Mouse (Mus musculus): ENCODE data around the gene Herc6. TPM values are rescaled to one million over a fixed set of nuclear protein-coding genes. Genes with fewer than 3 reads are reported as not detected.
"Not testable (repeated sequence)": the region's sequence is repeated elsewhere in the genome, so short reads cannot be mapped to it uniquely, and the experiment has no call there.

Herc6 gene
- polyA plus RNA-seq, 1 experiment: 1.4 TPM

GRCm38 (mm10) chr6:57541737-57542335, 39.0 kb upstream of the Herc6 start:
- no peaks in the 10 kb centered on the region for H3K79me2 ChIP-seq (ENCODE audit: control insufficient read depth, insufficient read depth)
- no peaks in the 10 kb centered on the region for H3K27me3 ChIP-seq (ENCODE audit: control insufficient read depth, insufficient read depth, insufficient read length)
- no peak overlapping the region for H3ac ChIP-seq (ENCODE audit: control insufficient read depth, insufficient read length, low read depth)
- TF ChIP-seq USF1 (IDR thresholded peaks at IDR 0.05; ENCODE audit: low read depth): no peak
- no peak for TF ChIP-seq MAX (IDR thresholded peaks at IDR 0.05)
- no peak for TF ChIP-seq MYOG (IDR thresholded peaks at IDR 0.05; ENCODE audit: control insufficient read depth, extremely low read depth, insufficient read length)
- no peak for TF ChIP-seq FOSL1 (IDR thresholded peaks at IDR 0.05; ENCODE audit: insufficient read depth, low read length, poor library complexity, severe bottlenecking)
- TF ChIP-seq CTCF (IDR thresholded peaks at IDR 0.05; ENCODE audit: control insufficient read depth, insufficient read depth, insufficient read length): no peak
- H3K79me3 ChIP-seq (ENCODE audit: low read depth): no peaks in the 10 kb centered on the region
- H3K36me3 ChIP-seq (ENCODE audit: control insufficient read depth, insufficient read depth): no peaks in the 10 kb centered on the region
- H3K4me3 ChIP-seq (ENCODE audit: insufficient read depth, poor library complexity, severe bottlenecking): no peak overlapping the region

- not testable (repeated sequence) for H3K36me3 ChIP-seq (ENCODE audit: control insufficient read depth, insufficient read depth); H3K79me3 ChIP-seq (ENCODE audit: low read depth); H3K27me3 ChIP-seq (ENCODE audit: control insufficient read depth, insufficient read depth, insufficient read length); H3ac ChIP-seq (ENCODE audit: control insufficient read depth, insufficient read length, low read depth); H3K4me3 ChIP-seq (ENCODE audit: insufficient read depth, poor library complexity, severe bottlenecking); H3K79me2 ChIP-seq (ENCODE audit: control insufficient read depth, insufficient read depth)
Observed at GRCm38 (mm10) chr6:57543591-57543990, 37.2 kb upstream of the Herc6 start.

- Histone ChIP-seq H3K79me2 (ENCODE audit: control insufficient read depth, insufficient read depth) (no peaks in the 10 kb centered on the region), H3K79me3 (ENCODE audit: low read depth) (no peaks in the 10 kb centered on the region), H3K36me3 (ENCODE audit: control insufficient read depth, insufficient read depth) (no peaks in the 10 kb centered on the region)
Observed at GRCm38 (mm10) chr6:57544866-57545265, 35.9 kb upstream of the Herc6 start.

GRCm38 (mm10) chr6:57551211-57551796, 29.5 kb upstream of the Herc6 start:
- H3K79me3 ChIP-seq (ENCODE audit: low read depth): no peaks in the 10 kb centered on the region
- H3K4me3 ChIP-seq (ENCODE audit: insufficient read depth, poor library complexity, severe bottlenecking): no peak overlapping the region
- no peak overlapping the region for H3ac ChIP-seq (ENCODE audit: control insufficient read depth, insufficient read length, low read depth)
- TF ChIP-seq CTCF (IDR thresholded peaks at IDR 0.05; ENCODE audit: control insufficient read depth, insufficient read depth, insufficient read length) (no peak), MYOG (IDR thresholded peaks at IDR 0.05; ENCODE audit: control insufficient read depth, extremely low read depth, insufficient read length) (no peak), MAX (IDR thresholded peaks at IDR 0.05) (no peak), FOSL1 (IDR thresholded peaks at IDR 0.05; ENCODE audit: insufficient read depth, low read length, poor library complexity, severe bottlenecking) (no peak), MYOD1 (IDR thresholded peaks at IDR 0.05; ENCODE audit: control insufficient read depth, insufficient read length, low read depth) (no peak), USF1 (IDR thresholded peaks at IDR 0.05; ENCODE audit: low read depth) (no peak), CEBPB (IDR thresholded peaks at IDR 0.05; ENCODE audit: low read depth) (no peak)
- H3K27me3 ChIP-seq (ENCODE audit: control insufficient read depth, insufficient read depth, insufficient read length): no peaks in the 10 kb centered on the region
- H3K36me3 ChIP-seq (ENCODE audit: control insufficient read depth, insufficient read depth): no peaks in the 10 kb centered on the region
- no peaks in the 10 kb centered on the region for H3K79me2 ChIP-seq (ENCODE audit: control insufficient read depth, insufficient read depth)

More at GRCm38 (mm10) chr6:57544866-57545265, 35.9 kb upstream of the Herc6 start:
- Histone ChIP-seq H3K27me3 (ENCODE audit: control insufficient read depth, insufficient read depth, insufficient read length) (no peaks in the 10 kb centered on the region), H3K4me3 (ENCODE audit: insufficient read depth, poor library complexity, severe bottlenecking) (no peak overlapping the region), H3ac (ENCODE audit: control insufficient read depth, insufficient read length, low read depth) (no peak overlapping the region)
- TF ChIP-seq USF1 (IDR thresholded peaks at IDR 0.05; ENCODE audit: low read depth): no peak
- TF ChIP-seq MAX (IDR thresholded peaks at IDR 0.05): no peak
- no peak for TF ChIP-seq CTCF (IDR thresholded peaks at IDR 0.05; ENCODE audit: control insufficient read depth, insufficient read depth, insufficient read length)
- TF ChIP-seq CEBPB (IDR thresholded peaks at IDR 0.05; ENCODE audit: low read depth): no peak
- TF ChIP-seq MYOG (IDR thresholded peaks at IDR 0.05; ENCODE audit: control insufficient read depth, extremely low read depth, insufficient read length): no peak
- TF ChIP-seq MYOD1 (IDR thresholded peaks at IDR 0.05; ENCODE audit: control insufficient read depth, insufficient read length, low read depth): no peak
- TF ChIP-seq FOSL1 (IDR thresholded peaks at IDR 0.05; ENCODE audit: insufficient read depth, low read length, poor library complexity, severe bottlenecking): no peak

GRCm38 (mm10) chr6:57557796-57558317, 22.9 kb upstream of the Herc6 start:
- Histone ChIP-seq H3K79me2 (ENCODE audit: control insufficient read depth, insufficient read depth) (no peaks in the 10 kb centered on the region), H3ac (ENCODE audit: control insufficient read depth, insufficient read length, low read depth) (no peak overlapping the region), H3K36me3 (ENCODE audit: control insufficient read depth, insufficient read depth) (no peaks in the 10 kb centered on the region), H3K27me3 (ENCODE audit: control insufficient read depth, insufficient read depth, insufficient read length) (no peaks in the 10 kb centered on the region), H3K4me3 (ENCODE audit: insufficient read depth, poor library complexity, severe bottlenecking) (no peak overlapping the region), H3K79me3 (ENCODE audit: low read depth) (no peaks in the 10 kb centered on the region)
- TF ChIP-seq CEBPB (IDR thresholded peaks at IDR 0.05; ENCODE audit: low read depth) (no peak), FOSL1 (IDR thresholded peaks at IDR 0.05; ENCODE audit: insufficient read depth, low read length, poor library complexity, severe bottlenecking) (no peak), CTCF (IDR thresholded peaks at IDR 0.05; ENCODE audit: control insufficient read depth, insufficient read depth, insufficient read length) (no peak), MAX (IDR thresholded peaks at IDR 0.05) (no peak), MYOD1 (IDR thresholded peaks at IDR 0.05; ENCODE audit: control insufficient read depth, insufficient read length, low read depth) (no peak), MYOG (IDR thresholded peaks at IDR 0.05; ENCODE audit: control insufficient read depth, extremely low read depth, insufficient read length) (no peak), USF1 (IDR thresholded peaks at IDR 0.05; ENCODE audit: low read depth) (no peak)

- no peaks in the 10 kb centered on the region for H3K36me3 ChIP-seq (ENCODE audit: control insufficient read depth, insufficient read depth)
- no peaks in the 10 kb centered on the region for H3K79me3 ChIP-seq (ENCODE audit: low read depth)
- no peak overlapping the region for H3K4me3 ChIP-seq (ENCODE audit: insufficient read depth, poor library complexity, severe bottlenecking)
- H3ac ChIP-seq (ENCODE audit: control insufficient read depth, insufficient read length, low read depth): no peak overlapping the region
- no peak for TF ChIP-seq MAX (IDR thresholded peaks at IDR 0.05)
- TF ChIP-seq MYOG (IDR thresholded peaks at IDR 0.05; ENCODE audit: control insufficient read depth, extremely low read depth, insufficient read length): no peak
- TF ChIP-seq MYOD1 (IDR thresholded peaks at IDR 0.05; ENCODE audit: control insufficient read depth, insufficient read length, low read depth): no peak
- no peak for TF ChIP-seq FOSL1 (IDR thresholded peaks at IDR 0.05; ENCODE audit: insufficient read depth, low read length, poor library complexity, severe bottlenecking)
- no peak for TF ChIP-seq CTCF (IDR thresholded peaks at IDR 0.05; ENCODE audit: control insufficient read depth, insufficient read depth, insufficient read length)
- TF ChIP-seq USF1 (IDR thresholded peaks at IDR 0.05; ENCODE audit: low read depth): no peak
- no peak for TF ChIP-seq CEBPB (IDR thresholded peaks at IDR 0.05; ENCODE audit: low read depth)
- no peaks in the 10 kb centered on the region for H3K27me3 ChIP-seq (ENCODE audit: control insufficient read depth, insufficient read depth, insufficient read length)
- H3K79me2 ChIP-seq (ENCODE audit: control insufficient read depth, insufficient read depth): no peaks in the 10 kb centered on the region
Observed at GRCm38 (mm10) chr6:57563454-57563853, 17.3 kb upstream of the Herc6 start.

All from C2C12 (cell line).